Mouse (Mus musculus) erythroblast, adult 5-6 weeks (primary cell): ENCODE results near the gene Cfd. TPM values are rescaled to one million over a fixed set of nuclear protein-coding genes. Genes with fewer than 3 reads are reported as not detected.

Experiments
- ATAC-seq: replicated peaks from 2 replicates; pipeline ENCODE4 v1.8.0; 2016; ENCODE audit warnings: moderate number of reproducible peaks, mild to moderate bottlenecking, moderate TSS enrichment, inconsistent platforms; ENCODE audit not compliant: poor library complexity, low FRiP score, severe bottlenecking
- total RNA-seq, 2 experiments: library from RNA; stranded (forward) in 1 of 2; stranded (reverse) in 1 of 2; fragments of 150-400 nt in 1 of 2; fragments of 200-764, 138-1000 nt in 1 of 2; gene quantifications; 2 replicates each; pipeline versions ENCODE4 v1.2.3 to v1.2.4; 2015 to 2017; ENCODE audit warnings: low replicate concordance in 2 of 2

Gene Cfd
- total RNA-seq, 2 experiments from 2014 or later, result not detected

GRCm38 (mm10) chr10:79928030-79928694, 37.5 kb downstream of the Cfd start:
- ATAC-seq, result no peak

- no peak for ATAC-seq
Measured at GRCm38 (mm10) chr10:79928907-79929701, 38.5 kb downstream of the Cfd start.

- no peak for ATAC-seq
Measured at GRCm38 (mm10) chr10:79929967-79930825, 39.5 kb downstream of the Cfd start.

DNA sequence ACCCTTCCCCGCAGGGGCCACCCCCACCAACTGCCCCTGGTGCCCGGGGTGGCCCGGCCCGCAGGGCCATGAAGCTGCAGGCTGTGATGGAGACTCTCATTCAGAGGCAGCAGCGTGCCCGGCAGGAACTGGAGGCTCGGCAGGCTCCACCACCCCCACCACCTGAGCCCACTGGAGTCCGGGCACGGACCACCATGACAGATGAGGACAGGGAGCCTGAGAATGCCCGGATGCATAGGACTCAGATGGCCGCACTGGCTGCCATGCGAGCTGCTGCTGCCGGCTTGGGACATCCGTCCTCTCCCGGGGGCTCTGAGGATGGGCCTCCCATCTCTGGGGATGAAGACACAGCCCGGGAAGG, 40.2 kb downstream of the Cfd start:
- no peak for ATAC-seq

DNA sequence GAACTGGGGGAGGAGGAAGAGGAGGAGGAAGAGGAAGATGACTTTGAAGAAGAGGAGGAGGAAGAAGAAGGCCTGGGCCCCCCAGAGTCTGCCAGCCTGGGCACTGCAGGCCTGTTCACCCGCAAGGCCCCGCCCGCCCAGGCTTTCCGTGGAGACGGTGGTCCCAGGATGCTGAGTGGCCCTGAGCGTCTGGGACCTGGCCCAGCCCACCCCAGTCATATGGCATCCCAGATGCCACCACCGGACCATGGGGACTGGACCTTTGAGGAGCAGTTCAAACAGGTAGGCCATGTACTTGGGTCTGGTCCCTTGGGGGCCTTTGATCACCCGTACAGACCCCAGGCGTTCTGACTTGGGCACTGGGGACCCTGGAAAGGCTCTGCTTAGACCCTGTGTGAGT, 41.1 kb downstream of the Cfd start:
- no peak for ATAC-seq

GRCm38 (mm10) chr10:79932736-79933135, 42.1 kb downstream of the Cfd start:
- ATAC-seq, result no peak

DNA sequence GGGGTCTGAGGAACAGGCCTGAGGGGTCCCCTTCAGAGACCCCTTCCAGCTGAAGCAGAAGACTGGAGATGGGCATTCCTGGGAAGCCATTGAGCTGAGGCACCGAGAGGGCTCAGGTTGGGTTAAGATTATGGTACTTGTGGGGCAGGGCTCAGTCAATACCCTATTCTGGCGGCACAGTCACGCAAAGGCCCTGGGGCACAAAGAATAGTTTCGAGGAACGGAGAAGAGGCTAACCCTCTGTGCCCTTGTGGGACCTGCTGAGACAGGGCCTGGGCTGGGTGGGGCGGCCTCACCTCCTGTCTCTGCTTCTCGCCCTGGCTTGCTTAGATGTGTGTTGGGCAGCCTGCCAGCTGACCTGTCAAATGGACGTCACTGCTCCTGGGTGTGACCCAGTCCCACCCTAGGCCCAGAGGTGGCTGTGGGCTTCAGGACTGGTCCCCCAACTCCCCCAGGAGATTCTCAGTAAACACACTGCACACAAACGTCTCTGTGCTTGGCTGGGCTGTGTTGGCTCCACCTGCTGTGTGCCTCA, 42.6 kb downstream of the Cfd start:
- ATAC-seq, result no peak

GRCm38 (mm10) chr10:79933861-79934260, 43.2 kb downstream of the Cfd start:
- ATAC-seq, result no peak

- ATAC-seq, result no peak
Measured at GRCm38 (mm10) chr10:79934272-79934721, 43.6 kb downstream of the Cfd start.

- no peak for ATAC-seq
Measured at GRCm38 (mm10) chr10:79934794-79935569, 44.3 kb downstream of the Cfd start.

DNA sequence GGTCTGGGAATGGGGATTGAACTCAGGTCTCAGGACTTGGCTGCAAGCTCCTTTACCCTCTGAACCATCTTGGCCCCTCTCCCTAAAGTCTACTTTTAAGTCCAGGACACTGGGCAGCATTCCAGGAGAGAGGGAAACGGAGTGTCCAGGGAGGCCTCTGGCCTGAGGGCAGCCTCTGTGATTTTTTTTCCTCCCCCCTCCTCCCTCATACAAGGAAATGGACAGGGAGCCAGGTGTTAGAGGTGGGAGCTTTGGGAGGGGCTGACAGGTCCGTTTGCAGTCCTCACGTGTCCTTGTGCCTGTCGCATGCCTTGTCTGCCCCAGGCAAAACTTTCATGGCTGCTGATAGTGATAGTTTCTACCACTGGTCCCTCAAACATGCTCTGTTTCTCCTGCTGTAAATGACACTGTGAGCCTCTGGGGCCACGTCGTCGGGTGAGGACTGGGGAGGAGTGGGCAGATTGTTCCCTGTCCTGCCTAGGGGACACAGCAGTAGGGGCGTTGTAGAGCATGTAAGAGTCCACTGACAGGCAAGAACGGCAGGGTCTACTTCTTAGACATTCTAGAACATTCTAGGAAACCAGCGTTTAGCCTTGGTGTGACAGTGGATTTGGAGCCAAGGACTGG, 45.7 kb downstream of the Cfd start:
- peak; percentile 22 for ATAC-seq

DNA sequence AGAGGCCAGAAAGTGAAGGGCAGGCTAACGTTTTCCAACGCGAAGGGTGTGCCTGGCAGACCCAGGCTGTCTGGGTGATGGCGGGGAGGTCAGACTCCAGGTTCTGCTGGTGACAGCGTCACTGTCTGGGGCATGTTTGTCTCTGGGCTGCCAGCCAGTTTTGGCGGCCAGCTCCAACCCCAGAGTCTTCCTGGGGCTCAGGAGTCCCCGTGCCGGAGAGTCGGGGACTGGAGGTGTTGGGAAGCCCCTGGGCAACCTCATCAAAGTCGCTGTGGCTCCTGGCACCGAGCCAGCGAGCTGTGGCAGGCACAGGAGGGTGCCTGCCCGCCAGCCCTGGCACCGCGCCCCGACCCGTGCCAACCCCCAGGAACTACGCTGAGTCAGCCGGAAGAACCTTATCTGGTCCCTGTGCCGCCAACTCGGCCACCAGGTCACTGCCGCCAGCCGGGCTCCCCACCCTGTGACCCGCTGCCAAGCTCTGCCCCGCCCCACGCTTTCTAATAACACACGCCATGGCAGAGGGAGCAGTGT, 46.3 kb downstream of the Cfd start:
- ATAC-seq, result peak; percentile 82

GRCm38 (mm10) chr10:79937775-79938526, 47.3 kb downstream of the Cfd start:
- peak; percentile 33 for ATAC-seq

DNA sequence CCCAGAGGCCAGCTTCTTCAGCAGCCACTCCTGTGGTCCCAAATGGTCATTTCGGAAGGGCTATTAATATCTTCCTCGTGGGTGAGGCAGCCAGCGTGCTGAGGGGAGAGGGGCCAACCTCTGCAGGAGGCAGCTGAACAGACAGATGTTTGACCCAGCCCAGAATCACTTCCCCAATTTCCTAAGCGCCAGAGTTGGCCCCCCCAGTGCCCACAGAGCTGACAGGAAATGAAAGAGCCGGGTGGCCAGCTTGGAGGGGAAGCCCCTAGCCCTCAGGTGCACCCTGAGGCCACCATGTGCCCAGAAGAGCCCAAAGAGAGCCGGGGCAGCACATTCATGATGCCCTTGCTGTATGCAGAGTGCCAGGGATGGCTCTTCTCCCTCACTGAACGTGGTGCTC, 50.1 kb downstream of the Cfd start:
- ATAC-seq, result no peak
